10 mouse cellular contexts compared by ENCODE assay signal in the genomic region with DNA sequence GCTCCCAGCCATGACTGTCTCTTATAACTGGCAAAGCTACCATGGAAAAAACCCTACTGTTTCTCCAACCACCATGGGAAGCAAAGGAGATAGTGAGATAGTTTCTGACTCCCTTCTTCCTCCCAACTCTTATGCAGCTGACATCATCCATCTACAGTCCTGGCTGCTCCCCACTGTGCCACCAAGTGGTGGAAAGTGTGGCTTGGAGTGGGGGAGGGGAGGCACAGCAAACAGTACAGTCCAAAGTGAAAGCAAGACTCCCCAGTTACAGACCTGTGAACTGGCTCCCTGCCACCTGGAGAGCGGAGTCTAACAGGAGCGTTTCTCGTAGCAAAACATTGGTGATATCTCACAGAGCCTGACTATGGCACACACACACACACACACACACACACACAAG. TPM values are rescaled to one million over a fixed set of nuclear protein-coding genes. Genes with fewer than 3 reads are reported as not detected.
DNase-seq lines count a peak whose midpoint lies in the region; ATAC-seq lines count a peak whose summit lies in the region.
"Had no signal": no experiment of that assay in that cellular context is flagged by ENCODE, and none has a peak within 500 bp of the region (broad histone marks: within the 10 kb centered on the region; RNA-seq: fewer than 3 reads in every experiment).

No protein-coding gene starts in this region.

- no peaks in the 10 kb centered on the region for H3K36me3 ChIP-seq in liver, embryonic 13.5 days

- no peak for ATAC-seq in liver, embryonic 13.5 days (ENCODE audit: low read depth)
- ATAC-seq: inflammation-experienced regulatory T-cells, adult 6 months had no signal

- H3K27me3 ChIP-seq in liver, embryonic 13.5 days: no peaks in the 10 kb centered on the region

- H3K9ac ChIP-seq in liver, embryonic 13.5 days: no peak overlapping the region

- no peak overlapping the region for H3K4me3 ChIP-seq in liver, embryonic 13.5 days (replicated peaks)

- whole genome bisulfite sequencing in liver, embryonic 13.5 days (ENCODE audit: insufficient replicate concordance): 64% methylated on average over 3 of the region's 3 CpGs

- peak; percentile 55 for DNase-seq in adrenal gland, postnatal 10 days
- DNase-seq in adrenal gland, postnatal 4 days (ENCODE audit: low spot score in 2 of 2): no peak
- peak; percentile 32 for DNase-seq in ovary, postnatal 36 days (ENCODE audit: low spot score)
- DNase-seq in ovary, adult 18-20 months (ENCODE audit: low spot score): no peak
- DNase-seq in liver, embryonic 13.5 days: no peak
- DNase-seq in thymus, postnatal 25 days: peak; percentile 39
- no peak for DNase-seq in MN1 (ENCODE audit: low spot score)
- DNase-seq in natural killer cell, adult 2 months (ENCODE audit: low spot score in 2 of 2): no peak
- DNase-seq: right cerebral cortex, postnatal 4 days had no signal

- no peaks in the 10 kb centered on the region for H3K9me3 ChIP-seq in liver, embryonic 13.5 days (replicated peaks)

- H3K4me1 ChIP-seq in liver, embryonic 13.5 days (replicated peaks): peaks cover 46% of the 10 kb centered on the region

- H3K4me2 ChIP-seq in liver, embryonic 13.5 days: no peak overlapping the region

- H3K27ac ChIP-seq in liver, embryonic 13.5 days: peak overlapping the region; percentile 50; the same call in 1 of the 2 replicates

RNA-seq across cellular contexts. Expression of gene Mrpl46, which starts 20.5 kb away (rescaled TPM):
- 10 to 100 TPM; 44.0 to 46.5 TPM for total RNA-seq in adrenal gland, postnatal 10 days (2021)
- 10 to 100 TPM; 42.5 to 47.0 TPM for total RNA-seq in adrenal gland, postnatal 4 days (2021)
- polyA plus RNA-seq in liver, embryonic 13.5 days (2015; fragmentation: Nextera tagmentation; extraction: Ambion mirVana): 62.5 and 63.4 TPM in 2 replicates

RNA-seq across cellular contexts. Expression of gene Mrps11, which starts 20.9 kb away (rescaled TPM):
- 10 to 100 TPM; 77.9 to 82.5 TPM for total RNA-seq in adrenal gland, postnatal 10 days (2021)
- total RNA-seq in adrenal gland, postnatal 4 days (2021): 10 to 100 TPM; 83.5 to 88.1 TPM
- polyA plus RNA-seq in liver, embryonic 13.5 days (2015; fragmentation: Nextera tagmentation; extraction: Ambion mirVana): 54.2 and 57.5 TPM in 2 replicates

RNA-seq across cellular contexts. Expression of gene Det1, which starts 43.2 kb away (rescaled TPM):
- 10 to 100 TPM; 12.2 to 14.2 TPM for total RNA-seq in adrenal gland, postnatal 10 days (2021)
- 10 to 100 TPM; 13.2 to 14.0 TPM for total RNA-seq in adrenal gland, postnatal 4 days (2021)
- polyA plus RNA-seq in liver, embryonic 13.5 days (2015; fragmentation: Nextera tagmentation; extraction: Ambion mirVana): 10.1 and 10.6 TPM in 2 replicates

Comparison
In these comparisons a context has a peak if more than half of its experiments do, and no peak if none do; other contexts are left out.
1. DNase-seq: peak in adrenal gland, postnatal 10 days (single experiment), ovary, postnatal 36 days (single experiment) and thymus, postnatal 25 days (single experiment); none in adrenal gland, postnatal 4 days (0 of 2), ovary, adult 18-20 months (single experiment), liver, embryonic 13.5 days (single experiment), MN1 (single experiment) and natural killer cell, adult 2 months (0 of 2).